Mouse (Mus musculus) bone marrow, adult 2 months (tissue): ENCODE data around the gene Rcbtb2.

Experiments
- CTCF ChIP-seq: fragments of 200-500 bp; IDR thresholded peaks from 2 replicates; pipeline ENCODE4 v1.5.1; 2011; ENCODE audit warnings: low read length, control low read depth; ENCODE audit not compliant: control insufficient read depth, insufficient read depth
- POLR2A ChIP-seq: fragments of 200-500 bp; IDR thresholded peaks from 2 replicates; pipeline ENCODE4 v1.6.1; 2011; ENCODE audit warnings: low read depth, mild to moderate bottlenecking, control low read depth, low read length, borderline replicate concordance; ENCODE audit not compliant: control insufficient read depth

GRCm38 (mm10) chr14:73119459-73119858 is 3.4 kb upstream of the Rcbtb2 start:
- TF ChIP-seq CTCF, result no peak
- no peak for TF ChIP-seq POLR2A
